Mouse (Mus musculus): Measurements from ENCODE around the gene Gdpd3. TPM values are rescaled to one million over a fixed set of nuclear protein-coding genes. Genes with fewer than 3 reads are reported as not detected.
A peak's percentile ranks its signal among the peaks of the same experiment; 100 is the strongest.

Gene Gdpd3
- polyA plus RNA-seq, 1 experiment from 2014 or later = 2.6 TPM

DNA sequence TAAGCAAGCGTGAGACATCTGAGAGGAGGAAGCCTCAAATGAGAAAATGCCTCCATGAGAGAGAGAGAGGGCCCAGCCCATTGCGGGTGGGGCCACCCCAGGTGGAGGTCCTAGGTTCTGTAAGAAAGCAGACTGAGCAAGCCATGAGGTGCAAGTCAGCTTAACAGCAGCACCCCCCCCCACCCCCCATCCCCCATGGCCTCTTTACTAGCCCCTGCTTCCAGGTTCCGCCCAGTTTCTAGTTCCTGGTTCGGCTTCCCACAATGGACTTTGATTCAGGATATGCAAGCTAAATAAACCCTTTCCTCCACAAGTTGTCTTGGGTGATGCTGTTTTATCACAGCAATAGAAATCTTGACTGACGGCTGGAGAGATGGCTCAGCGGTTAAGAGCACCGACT lies 17.3 kb upstream of the Gdpd3 start:
- WGBS (ENCODE audit: missing documents) = 80% methylated on average over 7 of the region's 7 CpGs
- Histone ChIP-seq H3K79me2 (ENCODE audit: inconsistent target) (no peaks in the 10 kb centered on the region; the same call in 1 of the 2 replicates), H3K4me3 (ENCODE audit: inconsistent target) (no peak overlapping the region), H3K27ac (peak overlapping the region; percentile 99), H3K36me3 (ENCODE audit: inconsistent target) (no peaks in the 10 kb centered on the region)

DNA sequence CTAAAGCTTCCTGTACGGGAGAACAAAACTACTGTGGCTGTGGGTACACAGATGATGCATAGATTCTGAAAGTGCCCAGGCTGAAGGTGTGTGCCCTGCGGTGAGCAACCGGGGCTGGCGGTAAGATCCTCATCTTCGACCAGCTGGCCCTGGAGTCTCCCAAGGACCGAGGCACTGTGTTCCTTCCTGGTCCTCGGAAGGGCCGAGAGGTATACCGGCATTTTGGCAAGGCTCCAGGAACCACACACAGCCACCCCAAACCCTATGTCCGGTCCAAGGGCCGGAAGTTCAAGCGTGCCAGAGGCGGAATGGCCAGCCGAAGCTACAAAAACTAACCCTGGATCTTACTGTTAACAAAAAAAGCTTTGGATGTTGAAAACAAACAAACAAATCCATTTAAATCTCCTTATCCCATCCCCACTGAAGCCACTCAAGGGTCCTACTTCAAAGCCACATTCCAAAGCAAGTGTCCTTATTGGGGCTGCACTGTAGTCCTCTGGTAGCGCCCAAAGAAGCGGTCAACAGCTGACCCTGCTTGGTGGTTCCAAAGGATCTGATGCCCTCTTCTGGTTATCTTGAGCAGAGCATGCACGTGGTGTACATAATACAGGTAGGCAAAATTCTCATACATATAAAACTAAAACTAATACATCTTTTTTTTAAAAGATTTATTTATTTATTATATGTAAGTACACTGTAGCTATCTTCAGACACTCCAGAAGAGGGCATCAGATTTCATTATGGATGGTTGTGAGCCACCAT lies 16.4 kb upstream of the Gdpd3 start:
- no peaks in the 10 kb centered on the region for H3K36me3 ChIP-seq (ENCODE audit: inconsistent target)
- H3K4me3 ChIP-seq (ENCODE audit: inconsistent target) = no peak overlapping the region
- WGBS (ENCODE audit: missing documents) = 96% methylated on average over 17 of the region's 17 CpGs
- no peak overlapping the region for H3K27ac ChIP-seq
- no peaks in the 10 kb centered on the region; the same call in 1 of the 2 replicates for H3K79me2 ChIP-seq (ENCODE audit: inconsistent target)

DNA sequence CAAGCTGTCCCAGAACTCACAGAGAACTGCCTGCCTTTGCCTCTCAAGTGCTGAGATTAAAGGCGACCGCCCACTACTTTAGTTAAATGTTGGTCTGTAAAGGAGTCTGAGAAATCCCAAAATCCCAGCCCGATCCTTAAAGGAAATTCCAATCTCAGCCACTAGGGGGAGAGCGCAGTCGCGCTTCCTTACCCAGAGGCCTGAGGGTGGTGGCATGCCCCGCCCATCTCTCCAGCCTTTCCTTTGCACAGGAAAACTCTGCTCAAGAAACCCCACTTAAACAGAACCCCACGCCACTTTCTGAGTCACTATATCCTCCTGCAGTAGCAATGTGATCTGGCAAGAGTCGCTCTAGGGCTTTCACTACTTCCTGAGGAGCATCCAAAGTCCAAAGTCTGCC lies 11.3 kb upstream of the Gdpd3 start:
- Histone ChIP-seq H3K36me3 (ENCODE audit: inconsistent target) (no peaks in the 10 kb centered on the region), H3K79me2 (ENCODE audit: inconsistent target) (peaks cover 4% of the 10 kb centered on the region), H3K27ac (peak overlapping the region; percentile 24), H3K4me3 (ENCODE audit: inconsistent target) (no peak overlapping the region; the same call in 1 of the 2 replicates)
- WGBS (ENCODE audit: missing documents) = 4% methylated on average over 9 of the region's 9 CpGs

DNA sequence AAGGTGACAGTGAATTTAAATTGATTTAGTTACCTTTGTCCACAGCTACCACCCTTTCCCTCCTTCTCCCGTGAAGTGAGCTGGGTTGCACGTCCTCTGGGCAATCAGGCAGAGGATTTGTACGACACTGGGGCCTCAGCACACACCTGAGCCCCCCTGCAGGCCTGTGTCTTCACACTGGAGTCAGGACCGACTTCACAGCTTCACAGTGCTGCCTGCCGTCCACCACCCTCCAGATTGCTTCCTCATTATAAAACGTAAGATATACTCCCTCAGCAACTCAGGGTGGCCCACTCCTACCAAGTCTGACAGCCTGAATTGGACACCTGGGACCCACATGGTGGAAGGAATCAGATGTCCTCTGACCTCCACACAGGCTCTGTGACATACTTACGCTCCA lies 7.6 kb upstream of the Gdpd3 start:
- Histone ChIP-seq H3K27ac (no peak overlapping the region), H3K4me3 (ENCODE audit: inconsistent target) (no peak overlapping the region), H3K79me2 (ENCODE audit: inconsistent target) (peaks cover 30% of the 10 kb centered on the region), H3K36me3 (ENCODE audit: inconsistent target) (peaks cover 10% of the 10 kb centered on the region; the same call in 1 of the 2 replicates)
- 80% methylated on average over 7 of the region's 7 CpGs for WGBS (ENCODE audit: missing documents)

DNA sequence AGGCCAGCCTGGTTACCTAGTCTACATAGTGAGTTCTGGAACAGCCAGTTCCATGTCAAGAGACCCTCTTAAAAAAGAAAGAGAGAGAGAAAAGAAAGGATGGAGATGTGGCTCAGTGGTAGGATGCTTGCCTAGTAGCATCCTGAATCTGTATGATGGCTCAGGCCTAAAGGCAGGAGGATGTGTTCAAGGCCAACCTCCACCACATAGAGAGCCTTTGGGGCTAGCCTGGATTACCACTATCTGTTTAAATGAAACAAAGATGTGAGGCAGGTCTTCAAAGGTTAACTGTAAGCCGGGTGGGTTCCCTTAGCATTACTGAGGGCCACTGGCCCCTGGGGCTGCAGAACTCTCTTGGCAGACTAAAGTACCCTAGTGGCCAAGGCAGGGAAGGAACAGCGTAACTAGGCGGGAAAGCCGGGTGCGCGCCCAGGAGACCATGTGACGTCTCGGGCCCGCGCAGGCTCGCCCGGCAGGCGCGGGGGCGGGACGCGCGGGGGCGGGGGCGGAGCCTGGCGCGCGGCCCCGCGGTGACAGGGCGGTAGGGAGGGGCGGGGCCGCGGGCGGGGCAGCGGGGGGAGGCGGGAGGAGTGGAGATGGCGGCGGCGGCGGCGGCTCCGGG lies 7.0 kb upstream of the Gdpd3 start, which contains the start of gene Mapk3:
Gene Mapk3, plus strand, starts transcription at position 552 of the 622 bp plus-strand sequence.
- Histone ChIP-seq H3K79me2 (ENCODE audit: inconsistent target) (peaks cover 30% of the 10 kb centered on the region), H3K27ac (peak within 1 kb of the TSS; percentile 74)
- WGBS (ENCODE audit: missing documents) = 0% methylated on average over 16 of the region's 38 CpGs

DNA sequence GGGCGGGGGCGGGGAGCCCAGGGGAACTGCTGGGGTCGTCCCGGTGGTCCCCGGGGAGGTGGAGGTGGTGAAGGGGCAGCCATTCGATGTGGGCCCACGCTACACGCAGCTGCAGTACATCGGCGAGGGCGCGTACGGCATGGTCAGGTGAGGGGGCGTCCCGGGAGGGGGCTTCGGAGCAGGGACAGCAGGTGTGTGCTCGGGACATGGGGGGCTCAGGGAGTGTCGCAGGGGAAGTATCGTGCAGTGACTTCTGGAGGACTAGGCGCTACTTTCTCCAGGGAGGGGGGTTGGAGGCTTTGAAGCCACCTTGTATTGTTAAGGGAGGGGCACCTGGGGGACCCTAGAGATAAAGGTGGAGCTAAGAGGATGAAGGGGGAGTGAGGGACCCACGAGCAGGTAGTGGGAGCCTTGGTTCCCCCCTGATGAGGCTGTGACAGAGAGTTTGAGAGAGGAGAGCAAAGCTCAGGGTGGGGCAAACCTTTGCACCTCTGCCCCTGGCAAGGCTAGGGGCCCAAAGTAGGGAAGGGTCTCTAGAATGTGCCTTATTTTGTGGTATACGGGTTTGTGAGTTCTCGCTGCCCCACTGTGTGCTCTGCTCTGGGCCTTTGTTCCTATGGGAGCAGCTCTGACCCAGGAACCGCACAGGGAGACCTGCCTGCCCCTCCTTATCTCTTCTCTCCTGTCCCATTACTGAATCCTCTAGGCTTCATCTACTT lies 6.3 kb upstream of the Gdpd3 start:
- peak overlapping the region; percentile 95 for H3K4me3 ChIP-seq (ENCODE audit: inconsistent target)
- under 1% methylated on average over 24 of the region's 24 CpGs for WGBS (ENCODE audit: missing documents)
- peak overlapping the region; percentile 74 for H3K27ac ChIP-seq
- peaks cover 23% of the 10 kb centered on the region for H3K36me3 ChIP-seq (ENCODE audit: inconsistent target)
- peaks cover 30% of the 10 kb centered on the region for H3K79me2 ChIP-seq (ENCODE audit: inconsistent target)

More for the DNA sequence above, 7.0 kb upstream of the Gdpd3 start, which contains the start of gene Mapk3:
- Histone ChIP-seq H3K36me3 (ENCODE audit: inconsistent target) (peaks cover 16% of the 10 kb centered on the region; the same call in 1 of the 2 replicates), H3K4me3 (ENCODE audit: inconsistent target) (peak within 1 kb of the TSS; percentile 95)

DNA sequence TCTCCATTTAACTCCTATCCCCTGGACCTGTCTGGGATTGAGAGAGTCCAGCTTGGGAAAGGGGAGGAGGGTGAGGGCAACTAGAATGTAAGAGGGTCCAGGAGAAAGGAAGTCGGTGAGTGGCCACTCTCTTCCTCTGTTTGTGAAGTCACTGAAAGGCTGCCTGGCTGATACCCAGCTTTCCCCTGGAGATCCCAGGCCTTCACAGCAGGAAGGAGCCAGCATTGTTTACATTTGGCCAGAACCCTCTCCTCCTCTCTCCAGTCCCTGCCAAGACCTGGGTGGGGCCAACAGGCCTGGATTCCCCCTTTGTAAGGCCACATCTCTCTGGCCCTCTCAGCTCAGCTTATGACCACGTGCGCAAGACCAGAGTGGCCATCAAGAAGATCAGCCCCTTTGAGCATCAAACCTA lies 5.7 kb upstream of the Gdpd3 start:
- H3K27ac ChIP-seq = peak overlapping the region; percentile 74
- peaks cover 29% of the 10 kb centered on the region for H3K36me3 ChIP-seq (ENCODE audit: inconsistent target)
- H3K79me2 ChIP-seq (ENCODE audit: inconsistent target) = peaks cover 30% of the 10 kb centered on the region
- WGBS (ENCODE audit: missing documents) = 47% methylated on average over 3 of the region's 3 CpGs
- peak overlapping the region; percentile 95 for H3K4me3 ChIP-seq (ENCODE audit: inconsistent target)

DNA sequence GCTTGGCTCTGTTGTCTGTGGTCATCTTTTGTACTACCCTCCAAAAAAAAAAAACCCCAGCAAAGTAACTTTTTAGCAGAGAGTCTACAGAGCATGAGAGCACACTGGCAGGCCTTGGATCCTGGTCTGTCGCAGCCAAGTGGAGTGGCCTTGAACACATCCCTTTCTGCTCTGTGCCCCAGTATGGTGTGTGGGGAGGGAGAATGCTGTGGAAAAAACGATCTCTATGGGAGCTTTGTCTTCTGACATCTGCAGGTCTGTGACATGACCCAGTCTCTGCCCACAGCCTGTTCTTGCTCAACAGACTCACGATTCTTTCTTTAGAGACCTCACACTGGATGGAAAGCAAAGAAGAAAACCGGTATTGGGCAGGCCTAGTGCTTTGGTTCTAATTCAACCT lies 5.2 kb upstream of the Gdpd3 start:
- 33% methylated on average over 4 of the region's 4 CpGs for WGBS (ENCODE audit: missing documents)
- Histone ChIP-seq H3K79me2 (ENCODE audit: inconsistent target) (peaks cover 30% of the 10 kb centered on the region), H3K27ac (no peak overlapping the region), H3K36me3 (ENCODE audit: inconsistent target) (peaks cover 32% of the 10 kb centered on the region), H3K4me3 (ENCODE audit: inconsistent target) (no peak overlapping the region)

DNA sequence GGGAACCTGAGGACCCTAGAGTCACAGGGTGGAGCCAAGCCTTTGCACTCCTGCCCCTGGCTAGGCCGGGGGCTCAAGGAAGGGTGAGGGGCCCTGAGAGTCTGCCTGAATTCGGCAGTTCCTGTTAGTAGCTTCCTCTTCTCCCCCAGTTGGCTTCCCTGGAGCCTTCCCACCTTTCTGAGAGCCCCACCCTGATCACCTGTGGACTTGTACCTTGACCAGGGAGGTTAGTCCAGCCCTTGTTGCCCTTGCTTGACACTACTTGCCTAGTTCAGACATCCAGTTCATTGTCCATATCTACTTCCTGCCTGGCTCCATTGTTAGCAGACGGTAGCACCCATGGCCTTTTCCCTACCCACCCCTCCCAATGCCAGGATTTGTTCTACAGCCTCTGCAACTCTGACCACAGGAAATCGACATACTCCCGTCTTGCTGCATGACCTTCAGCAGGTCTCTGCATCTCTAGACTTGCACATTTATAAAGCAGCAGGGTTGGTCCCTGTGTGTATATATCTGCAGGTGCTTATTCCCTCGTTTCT lies 4.5 kb upstream of the Gdpd3 start:
- peaks cover 35% of the 10 kb centered on the region for H3K36me3 ChIP-seq (ENCODE audit: inconsistent target)
- H3K4me3 ChIP-seq (ENCODE audit: inconsistent target) = no peak overlapping the region
- WGBS (ENCODE audit: missing documents) = 45% methylated on average over 3 of the region's 6 CpGs
- H3K79me2 ChIP-seq (ENCODE audit: inconsistent target) = peaks cover 30% of the 10 kb centered on the region
- H3K27ac ChIP-seq = no peak overlapping the region

DNA sequence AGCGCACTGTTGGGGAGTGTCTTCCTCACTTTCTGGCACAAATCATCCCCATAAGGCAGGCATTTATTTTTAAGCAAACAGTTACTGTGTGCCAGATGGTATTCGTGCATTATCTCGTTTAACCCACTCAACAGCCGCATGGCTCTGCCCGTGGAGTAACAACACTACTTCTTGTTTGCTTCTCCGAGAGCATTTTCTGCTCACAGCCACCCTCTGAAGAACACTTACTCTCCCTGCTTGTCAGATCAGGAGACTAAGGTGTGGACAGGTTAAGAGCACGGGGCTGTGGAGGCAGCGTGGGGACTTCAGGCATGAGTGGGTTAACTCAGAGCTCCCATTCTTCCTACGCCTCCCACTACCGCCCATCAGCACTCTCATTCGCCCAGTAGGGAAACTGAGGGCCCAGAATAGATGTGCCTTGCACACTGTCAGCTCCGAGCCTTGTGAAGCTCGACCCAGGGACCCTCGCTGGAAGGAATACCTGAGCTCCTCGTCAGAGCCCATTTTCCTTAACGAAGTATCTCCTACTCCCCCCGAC lies 3.6 kb upstream of the Gdpd3 start:
- Histone ChIP-seq H3K4me3 (ENCODE audit: inconsistent target) (no peak overlapping the region), H3K27ac (no peak overlapping the region), H3K36me3 (ENCODE audit: inconsistent target) (peaks cover 44% of the 10 kb centered on the region), H3K79me2 (ENCODE audit: inconsistent target) (peaks cover 30% of the 10 kb centered on the region)
- 85% methylated on average over 17 of the region's 17 CpGs for WGBS (ENCODE audit: missing documents)

DNA sequence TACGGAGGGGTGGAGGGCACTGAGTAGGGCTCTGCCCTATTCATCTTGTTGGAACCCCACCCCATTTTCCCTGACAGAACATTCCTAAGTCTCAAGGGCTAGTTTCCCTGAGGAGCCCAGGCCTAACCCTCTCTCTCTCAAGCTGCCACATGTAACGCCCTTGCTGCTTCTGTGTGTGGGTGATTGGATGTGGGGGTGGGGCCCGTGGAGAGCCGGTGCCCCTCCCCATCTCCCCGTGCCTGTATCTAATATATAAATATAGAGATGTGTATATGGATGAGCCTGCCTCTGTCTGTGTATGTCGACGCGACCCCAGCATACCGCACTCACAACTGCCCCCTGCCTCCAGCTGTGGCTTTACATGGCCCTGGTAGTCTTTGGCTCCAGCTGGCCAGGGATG lies 594 bp upstream of the Gdpd3 start:
- H3K4me3 ChIP-seq (ENCODE audit: inconsistent target) = no peak overlapping the region
- 87% methylated on average over 7 of the region's 9 CpGs for WGBS (ENCODE audit: missing documents)
- peaks cover 57% of the 10 kb centered on the region for H3K36me3 ChIP-seq (ENCODE audit: inconsistent target)
- H3K27ac ChIP-seq = no peak overlapping the region
- peaks cover 20% of the 10 kb centered on the region for H3K79me2 ChIP-seq (ENCODE audit: inconsistent target)

DNA sequence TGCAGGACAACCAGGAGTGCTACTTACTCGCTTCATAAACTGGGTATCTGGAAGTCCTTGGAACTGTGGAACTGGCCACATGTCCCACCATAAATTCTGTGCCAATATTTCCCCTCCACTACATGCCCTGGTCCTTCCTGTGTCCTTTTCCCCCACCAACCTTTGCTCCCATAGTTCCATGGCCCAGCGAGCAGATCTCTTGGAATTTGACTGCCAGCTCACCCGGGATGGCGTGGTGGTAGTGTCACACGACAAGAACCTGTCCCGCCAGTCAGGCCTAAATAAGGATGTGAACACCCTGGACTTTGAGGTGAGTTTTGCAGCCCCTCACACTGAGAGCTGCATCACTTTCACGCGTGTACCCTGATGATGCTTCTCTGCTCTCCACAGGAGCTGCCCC lies 867 bp downstream of the Gdpd3 start:
- no peak overlapping the region for H3K4me3 ChIP-seq (ENCODE audit: inconsistent target)
- H3K79me2 ChIP-seq (ENCODE audit: inconsistent target) = peaks cover 5% of the 10 kb centered on the region; the same call in 1 of the 2 replicates
- H3K36me3 ChIP-seq (ENCODE audit: inconsistent target) = peaks cover 57% of the 10 kb centered on the region
- no peak overlapping the region for H3K27ac ChIP-seq
- 98% methylated on average over 8 of the region's 8 CpGs for WGBS (ENCODE audit: missing documents)

DNA sequence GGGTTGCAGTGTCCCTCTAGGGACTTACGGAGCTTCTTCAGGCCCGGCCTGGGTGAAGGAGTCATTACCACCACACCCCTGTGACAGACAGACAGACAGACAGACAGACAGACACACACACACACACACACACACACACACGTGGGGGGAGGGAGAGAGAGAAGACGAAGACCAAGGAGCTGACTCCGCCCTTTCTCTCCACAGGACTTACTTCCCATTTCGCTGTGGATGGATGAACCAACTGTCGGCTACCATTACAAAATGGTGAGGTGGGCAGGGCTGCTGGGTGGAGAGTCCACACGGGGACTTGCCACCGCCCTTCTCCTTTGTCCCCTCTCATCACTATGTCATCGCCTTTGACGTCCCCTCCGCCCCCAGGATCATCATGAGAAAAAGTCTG lies 4.7 kb downstream of the Gdpd3 start:
- Histone ChIP-seq H3K4me3 (ENCODE audit: inconsistent target) (no peak overlapping the region), H3K79me2 (ENCODE audit: inconsistent target) (no peaks in the 10 kb centered on the region), H3K36me3 (ENCODE audit: inconsistent target) (peaks cover 26% of the 10 kb centered on the region), H3K27ac (no peak overlapping the region)
- WGBS (ENCODE audit: missing documents) = 32% methylated on average over 8 of the region's 12 CpGs

DNA sequence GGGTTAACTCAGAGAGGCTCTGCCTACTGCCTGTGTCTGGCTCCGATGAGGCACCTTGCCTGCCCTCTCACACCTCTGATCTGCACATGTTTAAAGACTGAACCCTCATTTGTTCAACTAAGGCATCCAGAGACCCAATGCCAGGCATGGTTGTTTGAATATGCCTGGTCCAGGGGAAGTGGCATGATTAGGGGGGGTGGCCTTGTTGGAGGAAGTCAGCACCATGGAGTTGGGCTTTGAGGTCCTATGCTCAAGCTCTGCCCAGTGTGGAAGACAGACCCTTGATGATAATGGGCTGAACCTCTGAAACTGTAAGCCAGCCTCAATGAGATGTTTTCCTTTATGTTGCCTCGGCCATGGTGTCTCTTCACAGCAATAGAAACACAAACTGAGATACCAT lies 7.2 kb downstream of the Gdpd3 start:
- Histone ChIP-seq H3K27ac (no peak overlapping the region), H3K36me3 (ENCODE audit: inconsistent target) (peaks cover 9% of the 10 kb centered on the region; the same call in 1 of the 2 replicates), H3K79me2 (ENCODE audit: inconsistent target) (peaks cover 10% of the 10 kb centered on the region; the same call in 1 of the 2 replicates), H3K4me3 (ENCODE audit: inconsistent target) (no peak overlapping the region)
- WGBS (ENCODE audit: missing documents) = 85% methylated on average over 2 of the region's 2 CpGs

All from macrophage (primary cell).